Mouse (Mus musculus) heart, adult 8-10 months (tissue): ENCODE measurements around the gene Atp10a. TPM values are rescaled to one million over a fixed set of nuclear protein-coding genes. Genes with fewer than 3 reads are reported as not detected.
"Not testable (repeated sequence)": the region's sequence is repeated elsewhere in the genome, so short reads cannot be mapped to it uniquely, and the experiment has no call there.

Source experiments
- DNase-seq: peaks from one replicate; pipeline ENCODE4 v3.0.0; 2022; ENCODE audit warnings: low spot score
- total RNA-seq, 4 experiments: library from RNA; stranded (reverse); gene quantifications; 2 replicates each; pipeline ENCODE4 v1.2.4; 2022

Atp10a gene
- total RNA-seq, 4 experiments from 2014 or later, result 0.92 to 2.6 (median 1.3) TPM

GRCm38 (mm10) chr7:58786986-58787385, 131.0 kb downstream of the Atp10a start:
- DNase-seq, result no peak

GRCm38 (mm10) chr7:58787585-58787984, 131.6 kb downstream of the Atp10a start:
- DNase-seq, result no peak

GRCm38 (mm10) chr7:58788424-58789261, 132.7 kb downstream of the Atp10a start:
- DNase-seq, result no peak

- no peak for DNase-seq
Observed at GRCm38 (mm10) chr7:58797281-58797680, 141.3 kb downstream of the Atp10a start.

GRCm38 (mm10) chr7:58800916-58801315, 144.9 kb downstream of the Atp10a start:
- no peak for DNase-seq

GRCm38 (mm10) chr7:58801791-58802190, 145.8 kb downstream of the Atp10a start:
- no peak for DNase-seq

GRCm38 (mm10) chr7:58822147-58822681, 166.2 kb downstream of the Atp10a start:
- no peak for DNase-seq

GRCm38 (mm10) chr7:58824686-58825085, 168.7 kb downstream of the Atp10a start:
- DNase-seq, result no peak

- no peak for DNase-seq
Observed at GRCm38 (mm10) chr7:58829111-58829510, 173.1 kb downstream of the Atp10a start.

GRCm38 (mm10) chr7:58836855-58837606, 181.1 kb downstream of the Atp10a start:
- DNase-seq, result not testable (repeated sequence)

GRCm38 (mm10) chr7:58840367-58840766, 184.4 kb downstream of the Atp10a start:
- no peak for DNase-seq

GRCm38 (mm10) chr7:58841066-58841465, 185.1 kb downstream of the Atp10a start:
- DNase-seq, result no peak

- DNase-seq, result no peak
Observed at GRCm38 (mm10) chr7:58842818-58843217, 186.9 kb downstream of the Atp10a start.

- DNase-seq, result peak; percentile 81
Observed at GRCm38 (mm10) chr7:58843767-58844445, 187.9 kb downstream of the Atp10a start.

- DNase-seq, result no peak
Observed at GRCm38 (mm10) chr7:58844449-58844848, 188.5 kb downstream of the Atp10a start.

- no peak for DNase-seq
Observed at GRCm38 (mm10) chr7:58858921-58859320, 203.0 kb downstream of the Atp10a start.

- DNase-seq, result no peak
Observed at GRCm38 (mm10) chr7:58863174-58863573, 207.2 kb downstream of the Atp10a start.

GRCm38 (mm10) chr7:58866865-58867614, 211.1 kb downstream of the Atp10a start:
- DNase-seq, result no peak

- DNase-seq, result no peak
Observed at GRCm38 (mm10) chr7:58870661-58871060, 214.7 kb downstream of the Atp10a start.

- DNase-seq, result no peak
Observed at GRCm38 (mm10) chr7:58873676-58874075, 217.7 kb downstream of the Atp10a start.
